Mouse (Mus musculus): ENCODE measurements around the gene Olfr357. TPM values are rescaled to one million over a fixed set of nuclear protein-coding genes. Genes with fewer than 3 reads are reported as not detected.

Gene Olfr357
- not detected in 2 replicates for total RNA-seq (2017)

GRCm38 (mm10) chr2:36993527-36993926, at the start of gene Olfr357:
Olfr357 (plus strand) TSS chr2:36993827.
- no peak for ATAC-seq (ENCODE audit: extremely low read depth, insufficient number of reproducible peaks, low FRiP score, poor library complexity, severe bottlenecking)

- ATAC-seq (ENCODE audit: extremely low read depth, insufficient number of reproducible peaks, low FRiP score, poor library complexity, severe bottlenecking): no peak
Measured at GRCm38 (mm10) chr2:36997030-36997429, 3.4 kb downstream of the Olfr357 start.

- no peak for ATAC-seq (ENCODE audit: extremely low read depth, insufficient number of reproducible peaks, low FRiP score, poor library complexity, severe bottlenecking)
Measured at GRCm38 (mm10) chr2:37009235-37009634, 15.6 kb downstream of the Olfr357 start, which contains the start of gene Olfr358. Olfr358 (minus strand) TSS chr2:37009335.

Other genes with a start within 250 kb of the Olfr357 start
- gene Olfr348, start 209.6 kb upstream of the Olfr357 start, total RNA-seq (2017): not detected in 2 replicates
- gene Olfr50, start 203.3 kb upstream of the Olfr357 start, total RNA-seq (2017): not detected in 2 replicates
- gene Olfr3, start 176.8 kb upstream of the Olfr357 start, total RNA-seq (2017): not detected in 2 replicates
- not detected in 2 replicates for gene Olfr350, start 147.5 kb upstream of the Olfr357 start, total RNA-seq (2017)
- gene Olfr351, start 131.2 kb upstream of the Olfr357 start, total RNA-seq (2017): not detected in 2 replicates
- not detected in 2 replicates for gene Olfr352, start 125.4 kb upstream of the Olfr357 start, total RNA-seq (2017)
- gene Olfr353, start 100.9 kb upstream of the Olfr357 start, total RNA-seq (2017): not detected in 2 replicates
- gene Olfr354, start 88.1 kb upstream of the Olfr357 start, total RNA-seq (2017): not detected in 2 replicates
- gene Olfr355, start 64.9 kb upstream of the Olfr357 start, total RNA-seq (2017): not detected in 2 replicates
- not detected in 2 replicates for gene Olfr356, start 56.7 kb upstream of the Olfr357 start, total RNA-seq (2017)
- not detected in 2 replicates for gene Olfr358, start 15.5 kb downstream of the Olfr357 start, total RNA-seq (2017)
- not detected in 2 replicates for gene Olfr360, start 71.9 kb downstream of the Olfr357 start, total RNA-seq (2017)
- gene Olfr361, start 95.5 kb downstream of the Olfr357 start, total RNA-seq (2017): not detected in 2 replicates
- gene Olfr362, start 124.1 kb downstream of the Olfr357 start, total RNA-seq (2017): not detected in 2 replicates
- not detected in 2 replicates for gene Olfr364-ps1, start 145.5 kb downstream of the Olfr357 start, total RNA-seq (2017)
- 0.12 TPM in 1 of 2 replicates, not detected in the other for gene Olfr365, start 194.4 kb downstream of the Olfr357 start, total RNA-seq (2017)
- gene Olfr366, start 217.7 kb downstream of the Olfr357 start, total RNA-seq (2017): 0.12 TPM in 1 of 2 replicates, not detected in the other

Data from neutrophil, adult 5-6 weeks (primary cell).